Mouse (Mus musculus): ENCODE data around the gene Rbp4.

The Rbp4 gene

DNA sequence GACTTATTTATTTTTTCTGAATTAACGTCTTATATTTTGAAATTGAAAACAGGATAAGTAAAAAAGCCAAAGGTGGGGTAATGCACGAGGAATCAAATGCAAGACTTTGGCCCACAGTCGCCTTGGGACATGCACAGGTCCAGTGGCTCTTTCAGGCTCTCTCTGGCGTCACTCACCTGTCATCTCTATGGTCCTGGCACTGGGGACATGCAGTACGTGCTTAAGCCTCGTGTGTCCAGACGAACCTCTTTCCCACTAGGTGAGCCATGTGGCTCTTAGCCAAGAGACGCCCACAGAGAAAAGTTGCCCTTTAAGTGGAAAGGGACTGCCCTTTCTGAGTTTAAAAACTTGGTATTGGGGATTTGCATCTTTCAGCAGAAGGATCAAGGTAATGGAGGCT lies 35.7 kb downstream of the Rbp4 start:
- DNase-seq (ENCODE audit: low spot score), result no peak

- DNase-seq (ENCODE audit: low spot score), result peak; percentile 68
Measured at GRCm38 (mm10) chr19:38086948-38087551, 38.0 kb downstream of the Rbp4 start.

- no peak for DNase-seq (ENCODE audit: low spot score)
Measured at GRCm38 (mm10) chr19:38085841-38086240, 39.2 kb downstream of the Rbp4 start.

- no peak for DNase-seq (ENCODE audit: low spot score)
Measured at GRCm38 (mm10) chr19:38082931-38083525, 42.1 kb downstream of the Rbp4 start.

DNA sequence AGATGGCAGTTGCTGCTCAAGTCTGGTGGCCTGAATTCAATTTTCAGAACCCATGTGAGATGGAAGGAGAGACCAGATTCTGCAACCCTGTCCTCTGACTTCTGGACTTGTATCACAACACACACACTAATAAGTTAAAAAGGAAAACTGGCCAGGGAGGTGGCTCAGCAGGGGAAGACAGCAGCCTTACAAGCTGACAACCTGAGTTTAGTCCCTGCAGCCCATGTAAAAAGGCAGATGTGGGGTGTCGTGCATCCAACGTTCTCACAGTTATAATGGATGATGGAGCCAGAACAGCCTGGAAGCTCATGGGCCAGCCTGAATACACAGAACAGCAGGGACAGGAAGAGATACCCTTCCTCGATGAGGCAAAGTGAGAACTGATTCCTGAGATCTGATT lies 43.7 kb downstream of the Rbp4 start:
- DNase-seq (ENCODE audit: low spot score), result no peak

GRCm38 (mm10) chr19:38077851-38078540 lies 47.1 kb downstream of the Rbp4 start:
- DNase-seq (ENCODE audit: low spot score), result no peak

DNA sequence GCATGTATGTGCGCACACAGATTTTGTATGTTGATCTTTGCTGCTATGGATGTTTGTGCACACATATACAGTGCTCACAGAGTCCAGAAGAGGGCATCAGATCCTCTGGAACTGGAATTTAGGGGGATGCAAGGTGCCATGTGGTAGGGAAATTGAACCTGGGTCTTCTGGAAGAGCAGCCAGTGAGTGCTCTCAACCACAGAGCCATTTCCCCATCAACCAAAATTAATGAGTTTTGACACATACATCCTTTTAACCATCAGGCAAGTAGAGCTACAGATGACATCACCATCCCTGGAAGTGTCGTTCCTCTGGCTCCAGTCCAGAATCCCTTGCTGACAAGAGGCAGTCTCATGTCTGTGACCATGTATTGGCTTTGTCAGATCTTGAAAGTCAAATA lies 48.8 kb downstream of the Rbp4 start:
- peak; percentile 65 for DNase-seq (ENCODE audit: low spot score)

- DNase-seq (ENCODE audit: low spot score), result no peak
Measured at GRCm38 (mm10) chr19:38075051-38075450, 50.0 kb downstream of the Rbp4 start.

- DNase-seq (ENCODE audit: low spot score), result no peak
Measured at GRCm38 (mm10) chr19:38073226-38073625, 51.9 kb downstream of the Rbp4 start.

Measured in MN1 (cell line).